Mouse (Mus musculus): Measurements from ENCODE around the gene Dhx37.

GRCm38 (mm10) chr5:125406322-125407016 lies 27.5 kb downstream of the Dhx37 start:
- TF ChIP-seq ZNF384 (IDR thresholded peaks at IDR 0.05; ENCODE audit: low read depth, low read length) = no peak
- no peak for TF ChIP-seq HCFC1 (IDR thresholded peaks at IDR 0.05; ENCODE audit: borderline replicate concordance, insufficient read depth, low read length)
